Mouse (Mus musculus) midbrain, embryonic 15.5 days (tissue): ENCODE results near the gene Abhd6. TPM values are rescaled to one million over a fixed set of nuclear protein-coding genes. Genes with fewer than 3 reads are reported as not detected.

ENCODE experiments used
- ATAC-seq: fragments of 200-750 bp; cut with Nextera tagmentation; replicated peaks from 2 replicates; pipeline ENCODE4 v1.8.0; 2017; ENCODE audit warnings: moderate TSS enrichment
- H3K27ac ChIP-seq: fragments of 300-500 bp; sonication (generic); 2 replicates; pipeline ENCODE4 v1.5.1; 2015; ENCODE audit warnings: mild to moderate bottlenecking, inconsistent platforms
- H3K27me3 ChIP-seq: fragments of 300-500 bp; sonication (generic); replicated peaks from 2 replicates; pipeline ENCODE4 v1.6.1; 2015; ENCODE audit warnings: inconsistent platforms
- H3K36me3 ChIP-seq: fragments of 300-500 bp; sonication (generic); replicated peaks from 2 replicates; pipeline ENCODE4 v1.6.1; 2015; ENCODE audit warnings: inconsistent platforms
- H3K4me1 ChIP-seq: fragments of 300-500 bp; sonication (generic); 2 replicates; pipeline ENCODE4 v1.6.1; 2015; ENCODE audit warnings: inconsistent platforms
- H3K4me2 ChIP-seq: fragments of 300-500 bp; sonication (generic); 2 replicates; pipeline ENCODE4 v1.6.1; 2015; ENCODE audit warnings: inconsistent platforms, mild to moderate bottlenecking, moderate library complexity
- H3K4me3 ChIP-seq: fragments of 300-500 bp; sonication (generic); 2 replicates; pipeline ENCODE4 v1.5.1; 2015; ENCODE audit warnings: mild to moderate bottlenecking, inconsistent platforms
- H3K9ac ChIP-seq: fragments of 300-500 bp; sonication (generic); 2 replicates; pipeline ENCODE4 v1.6.1; 2015; ENCODE audit warnings: mild to moderate bottlenecking, inconsistent platforms
- H3K9me3 ChIP-seq: fragments of 300-500 bp; sonication (generic); 2 replicates; pipeline ENCODE4 v1.6.1; 2016; ENCODE audit warnings: inconsistent platforms
- WGBS: fragments of 180-500 bp; shearing (Covaris S2); methylation state at CpG from one replicate; pipeline ENCODE4 v1.1.7; 2015; ENCODE audit warnings: mixed read lengths; 5-methylcytosine and 5-hydroxymethylcytosine counted together
- polyA plus RNA-seq: library from polyadenylated mRNA; unstranded; fragments of >200 nt; fragmentation: Nextera tagmentation; extraction: Ambion mirVana; gene quantifications from 2 replicates; pipeline ENCODE4 v1.2.1, GENCODE M21; 2015

Gene Abhd6
- polyA plus RNA-seq, 1 experiment from 2014 or later, result 40.0 TPM

DNA sequence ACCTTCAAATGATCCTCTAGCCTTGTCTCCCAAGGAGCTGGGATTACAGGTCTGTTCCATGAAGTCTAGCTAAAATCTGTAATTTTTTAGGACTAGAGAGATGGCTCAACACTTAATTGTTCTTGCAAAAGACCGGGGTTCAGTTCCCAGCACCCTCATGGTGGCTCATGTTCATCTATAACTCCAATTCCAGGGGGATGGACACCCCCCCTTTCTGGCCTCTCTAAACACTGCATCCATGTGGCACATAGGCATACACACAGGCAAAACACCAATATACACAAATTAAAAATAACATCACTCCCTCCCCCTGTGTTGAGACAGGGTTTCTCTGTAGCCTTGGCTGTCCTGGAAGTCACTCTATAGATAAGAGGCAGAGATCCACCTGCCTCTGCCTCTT, 17.3 kb downstream of the Abhd6 start:
- Histone ChIP-seq H3K27me3 (no peaks in the 10 kb centered on the region), H3K4me1 (no peaks in the 10 kb centered on the region), H3K4me3 (no peak overlapping the region), H3K27ac (no peak overlapping the region), H3K9me3 (no peaks in the 10 kb centered on the region), H3K36me3 (no peaks in the 10 kb centered on the region), H3K9ac (no peak overlapping the region), H3K4me2 (no peak overlapping the region)
- 91% methylated on average over 1 of the region's 1 CpGs for WGBS
- ATAC-seq, result no peak

- 92% methylated on average over 7 of the region's 7 CpGs for WGBS
- no peak for ATAC-seq
- H3K4me2 ChIP-seq, result no peak overlapping the region
- no peak overlapping the region for H3K4me3 ChIP-seq
- H3K9me3 ChIP-seq, result no peaks in the 10 kb centered on the region
- H3K36me3 ChIP-seq, result no peaks in the 10 kb centered on the region
- H3K4me1 ChIP-seq, result no peaks in the 10 kb centered on the region
- no peak overlapping the region for H3K27ac ChIP-seq
- no peaks in the 10 kb centered on the region for H3K27me3 ChIP-seq
- H3K9ac ChIP-seq, result no peak overlapping the region
Measured at GRCm38 (mm10) chr14:8020546-8020945, 17.8 kb downstream of the Abhd6 start.

DNA sequence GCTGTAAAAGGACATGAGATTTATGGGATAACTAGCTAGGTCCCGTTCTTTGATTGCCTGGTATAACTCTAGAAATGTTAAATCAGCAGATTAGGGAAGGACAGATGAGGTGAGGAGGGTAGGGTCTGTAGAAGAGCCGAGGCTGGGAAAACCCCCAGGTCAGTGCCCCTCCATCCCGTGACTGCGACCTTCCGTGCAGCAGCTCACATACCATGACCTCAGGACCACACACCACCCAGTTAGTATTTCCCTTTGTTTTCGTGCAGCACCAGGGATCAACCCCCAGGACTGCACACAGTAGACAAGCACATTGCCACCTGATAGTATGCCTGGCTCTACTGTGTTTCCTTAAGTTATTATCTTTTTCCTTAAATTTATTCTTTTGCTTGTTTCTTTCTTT, 21.8 kb downstream of the Abhd6 start:
- H3K9ac ChIP-seq, result no peak overlapping the region
- WGBS, result 62% methylated on average over 6 of the region's 6 CpGs
- H3K27me3 ChIP-seq, result no peaks in the 10 kb centered on the region
- H3K9me3 ChIP-seq, result no peaks in the 10 kb centered on the region
- no peak overlapping the region for H3K4me3 ChIP-seq
- no peaks in the 10 kb centered on the region for H3K4me1 ChIP-seq
- H3K36me3 ChIP-seq, result no peaks in the 10 kb centered on the region
- H3K4me2 ChIP-seq, result no peak overlapping the region
- H3K27ac ChIP-seq, result no peak overlapping the region
- ATAC-seq, result no peak

- no peak overlapping the region for H3K9ac ChIP-seq
- no peak overlapping the region for H3K4me2 ChIP-seq
- H3K4me1 ChIP-seq, result no peaks in the 10 kb centered on the region
- ATAC-seq, result no peak
- H3K9me3 ChIP-seq, result no peaks in the 10 kb centered on the region
- no peaks in the 10 kb centered on the region for H3K27me3 ChIP-seq
- WGBS, result 92% methylated on average over 10 of the region's 10 CpGs
- H3K36me3 ChIP-seq, result no peaks in the 10 kb centered on the region
- H3K27ac ChIP-seq, result no peak overlapping the region
- no peak overlapping the region for H3K4me3 ChIP-seq
Measured at GRCm38 (mm10) chr14:8024936-8025335, 22.2 kb downstream of the Abhd6 start.

DNA sequence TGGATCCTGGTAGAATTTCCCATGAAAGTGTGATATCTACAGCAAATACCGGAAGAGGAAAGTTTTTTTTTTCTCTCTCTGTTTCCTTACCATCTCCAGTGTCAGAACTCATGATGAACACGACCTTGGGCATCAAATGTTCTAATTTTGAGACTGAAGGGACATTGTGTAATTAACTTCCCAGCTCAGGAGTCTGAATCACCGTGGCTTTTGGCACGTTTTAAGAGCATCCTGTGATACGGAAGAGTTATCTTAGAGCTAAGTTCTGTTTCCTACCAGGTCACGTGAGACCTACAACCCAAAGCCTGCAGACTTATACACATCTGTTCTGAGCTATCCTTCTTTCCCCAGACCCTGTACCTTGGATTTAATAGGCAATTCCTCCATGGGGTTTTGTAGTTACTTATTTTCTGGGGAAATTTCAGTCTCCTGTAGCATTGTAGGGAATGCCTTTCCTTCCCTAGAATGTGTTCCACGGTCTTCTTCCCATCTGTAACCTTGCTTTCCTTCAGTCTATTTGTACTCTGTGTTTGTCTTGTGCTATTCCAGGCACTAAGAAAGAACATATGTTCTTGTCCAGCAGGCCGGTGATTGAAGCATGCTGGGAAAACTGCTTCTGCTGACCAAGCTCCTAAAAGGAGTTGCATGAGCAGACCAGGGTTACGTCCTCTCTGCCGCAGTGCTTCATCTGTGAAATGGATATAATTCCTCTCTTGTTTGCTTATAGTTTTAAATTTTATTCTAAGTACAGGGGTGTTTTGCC, 24.2 kb downstream of the Abhd6 start:
- no peak for ATAC-seq
- H3K9me3 ChIP-seq, result no peaks in the 10 kb centered on the region
- H3K9ac ChIP-seq, result no peak overlapping the region
- 89% methylated on average over 10 of the region's 10 CpGs for WGBS
- H3K27me3 ChIP-seq, result no peaks in the 10 kb centered on the region
- H3K36me3 ChIP-seq, result no peaks in the 10 kb centered on the region
- no peak overlapping the region for H3K4me3 ChIP-seq
- H3K4me1 ChIP-seq, result no peaks in the 10 kb centered on the region
- H3K27ac ChIP-seq, result no peak overlapping the region
- H3K4me2 ChIP-seq, result no peak overlapping the region

GRCm38 (mm10) chr14:8028086-8028485, 25.4 kb downstream of the Abhd6 start:
- Histone ChIP-seq H3K9ac (no peak overlapping the region), H3K36me3 (no peaks in the 10 kb centered on the region), H3K27ac (no peak overlapping the region), H3K9me3 (no peaks in the 10 kb centered on the region), H3K4me1 (no peaks in the 10 kb centered on the region), H3K27me3 (no peaks in the 10 kb centered on the region), H3K4me3 (no peak overlapping the region), H3K4me2 (no peak overlapping the region)
- WGBS, result 92% methylated on average over 5 of the region's 5 CpGs
- no peak for ATAC-seq

DNA sequence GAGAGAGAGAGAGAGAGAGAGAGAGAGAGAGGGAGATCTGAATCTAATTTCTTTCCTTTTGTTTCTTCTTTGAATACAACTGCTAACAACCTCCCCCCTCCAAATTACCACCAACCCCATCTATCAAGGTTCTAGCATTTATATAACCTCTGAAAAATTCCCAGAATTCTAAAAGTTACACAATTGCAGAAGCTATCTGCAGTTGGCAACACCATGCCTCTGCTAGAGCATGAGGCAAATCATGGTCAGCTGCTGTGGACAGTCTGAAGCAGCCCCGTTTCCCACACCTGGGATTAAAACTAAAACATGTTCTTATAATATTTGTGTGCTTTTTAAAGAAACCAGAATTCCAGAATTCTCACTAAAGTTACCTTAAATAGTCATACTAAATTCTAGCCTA, 27.1 kb downstream of the Abhd6 start:
- no peak overlapping the region for H3K4me3 ChIP-seq
- ATAC-seq, result no peak
- no peaks in the 10 kb centered on the region for H3K27me3 ChIP-seq
- H3K9me3 ChIP-seq, result no peaks in the 10 kb centered on the region
- no peak overlapping the region for H3K4me2 ChIP-seq
- 92% methylated on average over 1 of the region's 1 CpGs for WGBS
- H3K27ac ChIP-seq, result no peak overlapping the region
- no peak overlapping the region for H3K9ac ChIP-seq
- H3K4me1 ChIP-seq, result no peaks in the 10 kb centered on the region
- no peaks in the 10 kb centered on the region for H3K36me3 ChIP-seq

GRCm38 (mm10) chr14:8030535-8030934, 27.8 kb downstream of the Abhd6 start:
- Histone ChIP-seq H3K27ac (no peak overlapping the region), H3K4me2 (no peak overlapping the region)
- WGBS, result 47% methylated on average over 4 of the region's 4 CpGs

GRCm38 (mm10) chr14:8032087-8032944, 29.6 kb downstream of the Abhd6 start:
- no peaks in the 10 kb centered on the region for H3K9me3 ChIP-seq

More at GRCm38 (mm10) chr14:8030535-8030934, 27.8 kb downstream of the Abhd6 start:
- H3K4me3 ChIP-seq, result no peak overlapping the region
- H3K9ac ChIP-seq, result no peak overlapping the region
- H3K27me3 ChIP-seq, result no peaks in the 10 kb centered on the region
- no peaks in the 10 kb centered on the region for H3K4me1 ChIP-seq
- ATAC-seq, result no peak
- no peaks in the 10 kb centered on the region for H3K36me3 ChIP-seq
- H3K9me3 ChIP-seq, result no peaks in the 10 kb centered on the region

GRCm38 (mm10) chr14:8034561-8034960, 31.9 kb downstream of the Abhd6 start:
- no peaks in the 10 kb centered on the region for H3K36me3 ChIP-seq
- 70% methylated on average over 5 of the region's 5 CpGs for WGBS

More at GRCm38 (mm10) chr14:8032087-8032944, 29.6 kb downstream of the Abhd6 start:
- H3K27ac ChIP-seq, result no peak overlapping the region
- no peaks in the 10 kb centered on the region for H3K27me3 ChIP-seq
- H3K9ac ChIP-seq, result no peak overlapping the region
- no peak overlapping the region for H3K4me2 ChIP-seq
- H3K4me3 ChIP-seq, result no peak overlapping the region
- 43% methylated on average over 13 of the region's 13 CpGs for WGBS
- ATAC-seq, result no peak; the same call in 1 of the 2 replicates
- no peaks in the 10 kb centered on the region for H3K36me3 ChIP-seq
- H3K4me1 ChIP-seq, result no peaks in the 10 kb centered on the region

GRCm38 (mm10) chr14:8035951-8036350, 33.2 kb downstream of the Abhd6 start:
- 91% methylated on average over 6 of the region's 6 CpGs for WGBS
- H3K4me3 ChIP-seq, result no peak overlapping the region
- no peak overlapping the region for H3K4me2 ChIP-seq
- H3K27me3 ChIP-seq, result no peaks in the 10 kb centered on the region
- H3K36me3 ChIP-seq, result 0 out of 2 replicates have a peak, but pooled peaks cover 3% of the 10 kb centered on the region
- H3K9me3 ChIP-seq, result no peaks in the 10 kb centered on the region
- no peak for ATAC-seq
- H3K9ac ChIP-seq, result no peak overlapping the region
- H3K4me1 ChIP-seq, result no peaks in the 10 kb centered on the region
- no peak overlapping the region for H3K27ac ChIP-seq

More at GRCm38 (mm10) chr14:8034561-8034960, 31.9 kb downstream of the Abhd6 start:
- Histone ChIP-seq H3K27ac (no peak overlapping the region), H3K9ac (no peak overlapping the region), H3K4me3 (no peak overlapping the region), H3K4me1 (no peaks in the 10 kb centered on the region), H3K4me2 (no peak overlapping the region), H3K27me3 (no peaks in the 10 kb centered on the region), H3K9me3 (no peaks in the 10 kb centered on the region)
- no peak for ATAC-seq

DNA sequence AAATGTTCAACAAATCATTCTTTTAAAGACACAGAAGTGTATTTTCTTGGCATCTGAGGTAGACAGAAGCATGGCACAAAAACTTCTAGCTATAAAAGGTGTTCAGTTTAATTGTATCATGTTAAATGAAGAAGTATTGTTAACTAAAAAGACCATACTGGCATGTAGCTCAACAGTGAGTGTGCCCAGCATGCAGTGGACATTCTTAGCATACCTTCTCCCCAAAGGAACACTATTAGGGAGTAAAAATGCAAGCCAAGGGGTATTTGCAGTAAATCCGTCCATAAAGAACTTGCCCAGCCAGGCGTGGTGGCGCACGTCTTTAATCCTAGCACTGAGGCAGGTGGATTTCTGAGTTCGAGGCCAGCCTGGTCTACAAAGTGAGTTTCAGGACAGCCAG, 33.7 kb downstream of the Abhd6 start:
- ATAC-seq, result no peak
- H3K4me1 ChIP-seq, result no peaks in the 10 kb centered on the region
- WGBS, result 69% methylated on average over 5 of the region's 5 CpGs

More for the DNA sequence above, 33.7 kb downstream of the Abhd6 start:
- H3K4me3 ChIP-seq, result no peak overlapping the region
- no peak overlapping the region for H3K9ac ChIP-seq
- no peak overlapping the region for H3K4me2 ChIP-seq
- H3K9me3 ChIP-seq, result no peaks in the 10 kb centered on the region
- H3K27me3 ChIP-seq, result no peaks in the 10 kb centered on the region
- no peak overlapping the region for H3K27ac ChIP-seq
- 0 out of 2 replicates have a peak, but pooled peaks cover 6% of the 10 kb centered on the region for H3K36me3 ChIP-seq
